Mouse (Mus musculus) intestine, embryonic 15.5 days (tissue): ENCODE measurements around the gene Fam114a1. TPM values are rescaled to one million over a fixed set of nuclear protein-coding genes. Genes with fewer than 3 reads are reported as not detected.

ENCODE experiments used
- ATAC-seq: fragments of 200-750 bp; cut with Nextera tagmentation; 2 replicates; pipeline ENCODE4 v1.8.0; 2017; ENCODE audit warnings: moderate TSS enrichment, moderate library complexity
- H3K27ac ChIP-seq: fragments of 300-500 bp; sonication (generic); 2 replicates; pipeline ENCODE4 v1.5.1; 2015; ENCODE audit warnings: mild to moderate bottlenecking, inconsistent platforms
- H3K27me3 ChIP-seq: fragments of 300-500 bp; sonication (generic); replicated peaks from 2 replicates; pipeline ENCODE4 v1.6.1; 2015; ENCODE audit warnings: inconsistent platforms
- H3K36me3 ChIP-seq: fragments of 300-500 bp; sonication (generic); 2 replicates; pipeline ENCODE4 v1.6.1; 2015; ENCODE audit warnings: inconsistent platforms
- H3K4me1 ChIP-seq: fragments of 300-500 bp; sonication (generic); replicated peaks from 2 replicates; pipeline ENCODE4 v1.6.1; 2015; ENCODE audit warnings: inconsistent platforms
- H3K4me2 ChIP-seq: fragments of 300-500 bp; sonication (generic); replicated peaks from 2 replicates; pipeline ENCODE4 v1.6.1; 2015; ENCODE audit warnings: mild to moderate bottlenecking, inconsistent platforms
- H3K4me3 ChIP-seq: fragments of 300-500 bp; sonication (generic); replicated peaks from 2 replicates; pipeline ENCODE4 v1.5.1; 2015; ENCODE audit warnings: inconsistent platforms
- H3K9ac ChIP-seq: fragments of 300-500 bp; sonication (generic); 2 replicates; pipeline ENCODE4 v1.6.1; 2015; ENCODE audit warnings: inconsistent platforms
- H3K9me3 ChIP-seq: fragments of 300-500 bp; sonication (generic); 2 replicates; pipeline ENCODE4 v1.6.1; 2016; ENCODE audit warnings: inconsistent platforms
- WGBS: fragments of 180-500 bp; shearing (Covaris S2); methylation state at CpG from one replicate; pipeline ENCODE4 v1.1.7; 2015; 5-methylcytosine and 5-hydroxymethylcytosine counted together
- polyA plus RNA-seq: library from polyadenylated mRNA; unstranded; fragments of >200 nt; fragmentation: Nextera tagmentation; extraction: Ambion mirVana; gene quantifications from 2 replicates; pipeline ENCODE4 v1.2.1, GENCODE M21; 2015

Fam114a1 gene
- polyA plus RNA-seq, 1 experiment from 2014 or later = 40.2 TPM

GRCm38 (mm10) chr5:65011901-65012573 is 42.2 kb downstream of the Fam114a1 start:
- no peak overlapping the region for H3K27ac ChIP-seq
- 50% methylated on average over 7 of the region's 7 CpGs for WGBS
- ATAC-seq = no peak

GRCm38 (mm10) chr5:65015508-65015907 is 45.6 kb downstream of the Fam114a1 start:
- no peak for ATAC-seq
- WGBS = 94% methylated on average over 3 of the region's 3 CpGs
- H3K27me3 ChIP-seq = no peaks in the 10 kb centered on the region
- peaks cover 7% of the 10 kb centered on the region; the same call in 1 of the 2 replicates for H3K36me3 ChIP-seq
- H3K27ac ChIP-seq = no peak overlapping the region
- H3K9ac ChIP-seq = no peak overlapping the region
- H3K4me1 ChIP-seq = no peaks in the 10 kb centered on the region
- H3K4me2 ChIP-seq = no peak overlapping the region
- no peak overlapping the region for H3K4me3 ChIP-seq
- H3K9me3 ChIP-seq = no peaks in the 10 kb centered on the region

More at GRCm38 (mm10) chr5:65011901-65012573, 42.2 kb downstream of the Fam114a1 start:
- H3K4me1 ChIP-seq = no peaks in the 10 kb centered on the region
- no peaks in the 10 kb centered on the region for H3K27me3 ChIP-seq
- H3K4me3 ChIP-seq = no peak overlapping the region
- H3K4me2 ChIP-seq = no peak overlapping the region
- H3K36me3 ChIP-seq = peaks cover 16% of the 10 kb centered on the region; the same call in 1 of the 2 replicates
- H3K9me3 ChIP-seq = no peaks in the 10 kb centered on the region
- H3K9ac ChIP-seq = no peak overlapping the region

GRCm38 (mm10) chr5:65019109-65019508 is 49.2 kb downstream of the Fam114a1 start:
- H3K27ac ChIP-seq = no peak overlapping the region
- H3K36me3 ChIP-seq = peaks cover 9% of the 10 kb centered on the region; the same call in 1 of the 2 replicates
- no peak overlapping the region for H3K4me3 ChIP-seq
- ATAC-seq = no peak
- no peaks in the 10 kb centered on the region for H3K27me3 ChIP-seq
- H3K9me3 ChIP-seq = no peaks in the 10 kb centered on the region
- 79% methylated on average over 8 of the region's 8 CpGs for WGBS
- no peak overlapping the region for H3K4me2 ChIP-seq
- no peak overlapping the region for H3K9ac ChIP-seq
- no peaks in the 10 kb centered on the region for H3K4me1 ChIP-seq

- H3K4me1 ChIP-seq = no peaks in the 10 kb centered on the region
- no peak overlapping the region for H3K27ac ChIP-seq
- peaks cover 9% of the 10 kb centered on the region; the same call in 1 of the 2 replicates for H3K36me3 ChIP-seq
- no peak overlapping the region for H3K4me3 ChIP-seq
- H3K27me3 ChIP-seq = no peaks in the 10 kb centered on the region
- ATAC-seq = no peak
- no peak overlapping the region for H3K4me2 ChIP-seq
- H3K9me3 ChIP-seq = no peaks in the 10 kb centered on the region
- no peak overlapping the region for H3K9ac ChIP-seq
- 68% methylated on average over 7 of the region's 7 CpGs for WGBS
These were observed 50.0 kb downstream of the Fam114a1 start for GRCm38 (mm10) chr5:65019823-65020222.

DNA sequence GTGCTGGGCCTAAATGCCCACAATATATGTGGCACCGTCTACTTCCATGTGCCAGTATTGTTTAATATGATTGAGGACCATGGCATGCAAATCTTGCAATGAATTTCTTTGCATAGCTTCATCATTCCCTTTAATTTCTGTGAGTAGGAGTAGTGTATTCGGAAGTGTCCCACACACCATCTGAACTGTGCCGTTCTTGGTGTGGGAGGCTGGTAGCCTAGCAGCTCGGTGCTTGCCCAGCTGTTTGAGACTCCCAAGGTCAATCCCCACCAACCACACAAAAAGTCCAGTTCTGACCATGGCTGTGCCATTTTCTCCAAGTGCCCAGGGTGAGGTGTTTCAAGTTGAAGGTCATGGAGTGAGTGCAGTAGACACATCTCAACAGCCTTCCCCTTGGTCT is 52.1 kb downstream of the Fam114a1 start:
- H3K27ac ChIP-seq = no peak overlapping the region
- H3K9ac ChIP-seq = no peak overlapping the region
- no peaks in the 10 kb centered on the region for H3K9me3 ChIP-seq
- H3K36me3 ChIP-seq = peaks cover 9% of the 10 kb centered on the region; the same call in 1 of the 2 replicates
- WGBS = 93% methylated on average over 4 of the region's 4 CpGs
- H3K4me1 ChIP-seq = no peaks in the 10 kb centered on the region
- H3K27me3 ChIP-seq = no peaks in the 10 kb centered on the region
- H3K4me2 ChIP-seq = no peak overlapping the region
- no peak for ATAC-seq
- no peak overlapping the region for H3K4me3 ChIP-seq

DNA sequence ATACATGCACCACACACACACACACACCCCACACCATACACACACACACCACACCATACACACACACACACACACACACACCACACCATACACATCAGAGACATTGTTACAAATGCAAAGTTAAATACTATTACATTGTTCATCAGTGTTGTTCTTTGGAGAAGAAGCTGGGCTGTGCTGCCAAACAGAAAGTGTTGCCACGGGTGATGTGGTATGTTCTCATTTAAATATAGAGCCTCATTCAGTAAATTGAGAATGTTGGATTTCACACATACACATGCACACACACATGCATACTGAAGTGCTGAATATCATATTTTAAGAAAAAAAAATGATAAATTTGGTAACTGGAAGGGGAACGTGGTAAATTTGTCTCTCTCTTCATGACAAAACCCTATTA is 54.8 kb downstream of the Fam114a1 start:
- peaks cover 9% of the 10 kb centered on the region; the same call in 1 of the 2 replicates for H3K36me3 ChIP-seq
- no peak overlapping the region for H3K4me2 ChIP-seq
- WGBS = 87% methylated on average over 2 of the region's 2 CpGs
- no peaks in the 10 kb centered on the region for H3K4me1 ChIP-seq
- no peak overlapping the region for H3K9ac ChIP-seq
- H3K27me3 ChIP-seq = no peaks in the 10 kb centered on the region
- H3K27ac ChIP-seq = no peak overlapping the region
- ATAC-seq = no peak
- no peaks in the 10 kb centered on the region for H3K9me3 ChIP-seq
- no peak overlapping the region for H3K4me3 ChIP-seq

DNA sequence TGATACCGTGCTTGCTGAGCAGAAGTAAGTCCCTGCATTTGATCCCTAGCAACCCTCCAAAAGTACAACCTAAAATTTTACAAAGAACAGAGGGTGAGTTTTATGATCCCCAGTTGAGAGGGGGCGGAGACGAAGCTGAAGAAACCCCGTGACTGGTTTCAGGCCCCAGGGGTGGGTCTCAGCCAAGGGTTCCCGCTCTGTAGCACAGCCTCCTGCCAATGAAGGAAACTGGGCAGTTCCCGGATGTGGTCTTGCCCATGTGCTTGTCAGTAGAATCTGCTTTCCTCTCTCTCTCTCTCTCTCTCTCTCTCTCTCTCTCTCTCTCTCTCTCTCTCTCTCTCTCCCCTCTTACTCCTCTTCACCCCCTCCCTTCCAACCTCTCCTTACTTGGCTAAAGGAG is 56.0 kb downstream of the Fam114a1 start:
- Histone ChIP-seq H3K27ac (no peak overlapping the region), H3K27me3 (no peaks in the 10 kb centered on the region), H3K9ac (no peak overlapping the region), H3K4me3 (no peak overlapping the region), H3K4me1 (no peaks in the 10 kb centered on the region), H3K9me3 (no peaks in the 10 kb centered on the region), H3K4me2 (no peak overlapping the region), H3K36me3 (peaks cover 7% of the 10 kb centered on the region; the same call in 1 of the 2 replicates)
- 40% methylated on average over 6 of the region's 6 CpGs for WGBS
- ATAC-seq = no peak

GRCm38 (mm10) chr5:65026776-65027175 is 56.9 kb downstream of the Fam114a1 start:
- Histone ChIP-seq H3K9me3 (no peaks in the 10 kb centered on the region), H3K36me3 (peaks cover 4% of the 10 kb centered on the region; the same call in 1 of the 2 replicates), H3K27ac (no peak overlapping the region), H3K4me1 (no peaks in the 10 kb centered on the region), H3K4me2 (no peak overlapping the region), H3K4me3 (no peak overlapping the region), H3K9ac (no peak overlapping the region), H3K27me3 (no peaks in the 10 kb centered on the region)
- WGBS = 71% methylated on average over 9 of the region's 9 CpGs
- no peak for ATAC-seq

DNA sequence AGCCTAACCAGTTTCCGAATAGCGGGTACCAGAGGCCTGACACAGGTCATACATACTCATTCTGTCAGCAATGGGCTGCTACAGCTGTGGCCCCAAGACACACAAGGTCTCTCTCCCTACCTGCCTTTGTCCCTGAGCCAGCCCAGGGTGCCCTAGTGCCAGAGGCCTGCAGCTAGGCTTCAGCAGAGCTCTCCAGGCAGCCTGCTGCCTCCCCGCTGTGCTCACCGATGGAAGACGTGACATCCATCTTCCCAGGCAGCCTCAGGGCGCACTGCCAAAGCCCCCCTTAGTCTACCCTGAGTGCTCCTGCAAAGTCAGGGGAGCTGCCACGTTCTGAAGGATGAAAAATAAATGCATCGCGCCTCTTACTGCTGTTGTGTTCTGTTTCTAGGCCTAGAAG is 58.1 kb downstream of the Fam114a1 start:
- no peak overlapping the region for H3K27ac ChIP-seq
- no peaks in the 10 kb centered on the region for H3K4me1 ChIP-seq
- WGBS = 50% methylated on average over 9 of the region's 9 CpGs
- H3K9ac ChIP-seq = no peak overlapping the region
- H3K4me2 ChIP-seq = no peak overlapping the region
- no peak overlapping the region for H3K4me3 ChIP-seq
- ATAC-seq = no peak
- H3K36me3 ChIP-seq = no peaks in the 10 kb centered on the region
- H3K27me3 ChIP-seq = no peaks in the 10 kb centered on the region
- no peaks in the 10 kb centered on the region for H3K9me3 ChIP-seq

DNA sequence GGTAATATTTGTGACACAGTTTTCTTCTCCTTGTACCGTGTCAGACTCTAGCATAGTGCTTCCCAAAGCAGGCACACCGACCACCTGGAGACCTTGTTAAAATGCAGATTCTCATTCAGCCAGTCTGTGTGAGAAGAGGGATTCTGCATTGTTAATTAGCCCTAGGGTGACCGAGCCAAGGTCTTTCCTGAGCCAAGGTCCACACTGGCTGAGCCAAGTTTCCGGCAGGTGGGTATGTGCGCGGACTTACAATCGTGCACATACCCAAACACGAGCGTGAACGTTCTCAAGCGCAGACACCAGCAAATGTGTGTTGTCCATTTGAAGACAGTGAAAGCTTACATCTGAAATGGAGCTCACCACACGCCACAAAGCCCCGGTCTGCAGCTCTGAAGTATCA is 66.7 kb downstream of the Fam114a1 start:
- no peak overlapping the region for H3K27ac ChIP-seq
- 78% methylated on average over 13 of the region's 13 CpGs for WGBS
- no peaks in the 10 kb centered on the region for H3K27me3 ChIP-seq
- no peak overlapping the region for H3K4me2 ChIP-seq
- H3K4me3 ChIP-seq = no peak overlapping the region
- H3K9ac ChIP-seq = no peak overlapping the region
- H3K4me1 ChIP-seq = no peaks in the 10 kb centered on the region
- no peaks in the 10 kb centered on the region for H3K9me3 ChIP-seq
- no peak for ATAC-seq
- peaks cover 12% of the 10 kb centered on the region; the same call in 1 of the 2 replicates for H3K36me3 ChIP-seq

- no peak overlapping the region for H3K4me3 ChIP-seq
- H3K36me3 ChIP-seq = peaks cover 12% of the 10 kb centered on the region; the same call in 1 of the 2 replicates
- H3K27ac ChIP-seq = no peak overlapping the region
- 74% methylated on average over 9 of the region's 9 CpGs for WGBS
- H3K9me3 ChIP-seq = no peaks in the 10 kb centered on the region
- no peak overlapping the region for H3K4me2 ChIP-seq
- H3K9ac ChIP-seq = no peak overlapping the region
- no peaks in the 10 kb centered on the region for H3K4me1 ChIP-seq
- H3K27me3 ChIP-seq = no peaks in the 10 kb centered on the region
- ATAC-seq = no peak
These were observed 68.4 kb downstream of the Fam114a1 start for GRCm38 (mm10) chr5:65038305-65038704.

GRCm38 (mm10) chr5:65038811-65039571 is 69.1 kb downstream of the Fam114a1 start:
- WGBS = 66% methylated on average over 11 of the region's 11 CpGs
- no peak overlapping the region for H3K4me3 ChIP-seq
- H3K9ac ChIP-seq = no peak overlapping the region
- peaks cover 6% of the 10 kb centered on the region; the same call in 1 of the 2 replicates for H3K36me3 ChIP-seq
- H3K9me3 ChIP-seq = no peaks in the 10 kb centered on the region
- H3K4me1 ChIP-seq = no peaks in the 10 kb centered on the region
- no peak for ATAC-seq
- H3K4me2 ChIP-seq = no peak overlapping the region
- 0 out of 2 replicates have a peak overlapping the region, but pooled peaks have one; percentile 40 for H3K27ac ChIP-seq
- no peaks in the 10 kb centered on the region for H3K27me3 ChIP-seq
